Mouse (Mus musculus): ENCODE results near the gene Olfr398. TPM values are rescaled to one million over a fixed set of nuclear protein-coding genes. Genes with fewer than 3 reads are reported as not detected.

The Olfr398 gene
- not detected for total RNA-seq (2021)

GRCm38 (mm10) chr11:73990307-73990706 lies at the start of gene Olfr398:
Olfr398 (minus strand) TSS chr11:73990407.
- intact Hi-C loops (cut with DNase I): no loop called here
- DNase-seq (ENCODE audit: low spot score in 2 of 2): no peak

DNA sequence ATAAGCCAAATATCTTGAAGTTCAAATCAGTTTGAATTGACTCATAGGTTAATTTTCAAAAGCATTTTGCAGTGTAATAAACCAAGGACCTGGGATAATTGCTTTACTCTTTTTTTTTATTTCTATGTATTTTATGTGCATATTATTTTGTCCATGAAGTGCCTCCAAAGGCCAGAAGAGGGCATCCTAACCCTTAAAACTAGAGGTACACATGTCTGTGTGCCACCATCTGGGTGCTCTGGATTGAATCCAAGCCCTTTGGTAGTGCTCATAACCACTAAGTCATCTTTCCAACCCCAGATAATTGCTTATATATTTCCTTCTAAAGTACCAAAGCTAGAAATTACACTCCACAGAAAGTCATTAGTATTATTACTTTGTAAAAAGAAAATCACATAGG lies 2.9 kb upstream of the Olfr398 start:
- no peak for DNase-seq (ENCODE audit: low spot score in 2 of 2)

DNA sequence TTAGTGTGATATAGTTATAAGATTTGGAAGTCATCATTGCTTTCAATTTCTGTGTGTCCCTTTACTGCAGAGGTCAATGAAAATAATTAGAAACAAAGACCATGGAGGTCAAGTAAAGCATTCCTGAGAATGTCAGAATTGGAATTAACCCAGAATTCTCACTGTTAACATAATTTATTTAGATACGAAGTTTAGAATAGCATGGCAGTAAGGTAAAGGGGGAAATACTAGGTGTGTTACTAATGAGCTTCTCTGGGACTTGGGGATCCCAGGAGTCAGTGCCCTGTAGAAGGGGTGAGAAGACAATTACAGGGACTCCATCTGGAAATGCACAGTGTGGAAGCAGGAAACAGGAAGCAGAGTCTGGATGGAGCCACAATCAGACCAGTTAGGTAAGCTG lies 29.7 kb downstream of the Olfr398 start, which contains the start of gene Olfr397:
Gene Olfr397, plus strand, starts transcription at position 301 of the 400 bp plus-strand sequence.
- intact Hi-C loops (cut with DNase I): no loop called here
- no peak for DNase-seq (ENCODE audit: low spot score in 2 of 2)

More for the DNA sequence above, 2.9 kb upstream of the Olfr398 start:
- intact Hi-C loops (cut with DNase I): no loop called here

- DNase-seq (ENCODE audit: low spot score in 2 of 2): no peak
- intact Hi-C loops (cut with DNase I): no loop called here
Measured at GRCm38 (mm10) chr11:73936377-73936776, 53.8 kb downstream of the Olfr398 start, which contains the start of gene Olfr23. Olfr23 (plus strand) TSS chr11:73936677.

Other genes starting within 250 kb of the Olfr398 start
- not detected for gene Olfr389, start 209.7 kb downstream of the Olfr398 start, total RNA-seq (2021)
- gene Olfr390, start 207.4 kb downstream of the Olfr398 start, total RNA-seq (2021): not detected
- not detected for gene Olfr391-ps, start 187.4 kb downstream of the Olfr398 start, total RNA-seq (2021)
- gene Olfr392, start 173.4 kb downstream of the Olfr398 start, total RNA-seq (2021): not detected
- gene Olfr393, start 139.0 kb downstream of the Olfr398 start, total RNA-seq (2021): not detected
- not detected for gene Olfr394, start 99.6 kb downstream of the Olfr398 start, total RNA-seq (2021)
- gene Olfr395, start 81.1 kb downstream of the Olfr398 start, total RNA-seq (2021): not detected
- not detected for gene Olfr23, start 53.7 kb downstream of the Olfr398 start, total RNA-seq (2021)
- gene Olfr397, start 29.6 kb downstream of the Olfr398 start, total RNA-seq (2021): not detected
- not detected for gene Olfr139, start 66.1 kb upstream of the Olfr398 start, total RNA-seq (2021)
- not detected for gene Olfr399, start 66.2 kb upstream of the Olfr398 start, total RNA-seq (2021)
- gene Zfp616, start 79.5 kb upstream of the Olfr398 start, total RNA-seq (2021): not detected
- not detected for gene Olfr401, start 123.3 kb upstream of the Olfr398 start, total RNA-seq (2021)
- gene Olfr402, start 163.1 kb upstream of the Olfr398 start, total RNA-seq (2021): not detected
- not detected for gene Olfr403, start 195.8 kb upstream of the Olfr398 start, total RNA-seq (2021)
- not detected for gene Olfr43, start 221.0 kb upstream of the Olfr398 start, total RNA-seq (2021)

Data from left cerebral cortex, postnatal 25 days (tissue).